Mouse (Mus musculus) bone marrow, adult 2 months (tissue): ENCODE measurements at regions not wholly inside any gene's neighbourhood (a gene's known extent, or its start where the extent isn't known, plus 50 kb on each side); places are given as distances from the start of the nearest gene placed in this dataset.

Source experiments
- CTCF ChIP-seq: fragments of 200-500 bp; IDR thresholded peaks from 2 replicates; pipeline ENCODE4 v1.5.1; 2011; ENCODE audit warnings: low read length, control low read depth; ENCODE audit not compliant: control insufficient read depth, insufficient read depth
- POLR2A ChIP-seq: fragments of 200-500 bp; IDR thresholded peaks from 2 replicates; pipeline ENCODE4 v1.6.1; 2011; ENCODE audit warnings: low read depth, mild to moderate bottlenecking, control low read depth, low read length, borderline replicate concordance; ENCODE audit not compliant: control insufficient read depth

- no peak for TF ChIP-seq CTCF
- TF ChIP-seq POLR2A, result no peak
These were observed 188.9 kb downstream of the Kcnrg start for GRCm38 (mm10) chr14:61795976-61796645.
